Mouse (Mus musculus) bone marrow macrophage, adult 2 months (primary cell): ENCODE results near the gene Prpf6.

Experiments
- CTCF ChIP-seq: IDR thresholded peaks from 2 replicates; pipeline ENCODE4 v1.5.1; 2012; ENCODE audit warnings: low read depth, mild to moderate bottlenecking, low read length, moderate library complexity
- POLR2A ChIP-seq: IDR thresholded peaks from 2 replicates; pipeline ENCODE4 v1.6.1; 2012; ENCODE audit warnings: mild to moderate bottlenecking, low read depth, low read length, borderline replicate concordance

GRCm38 (mm10) chr2:181593042-181593421, 1.4 kb downstream of the Prpf6 start:
- TF ChIP-seq CTCF (no peak), POLR2A (no peak)
